Mouse (Mus musculus) stomach, postnatal 0 days (tissue): ENCODE measurements around the gene Myo1c.

ENCODE experiments used
- CTCF ChIP-seq: IDR thresholded peaks from 2 replicates; pipeline ENCODE4 v1.5.1; 2016; ENCODE audit warnings: antibody characterized with exemption, low read depth, mild to moderate bottlenecking, moderate library complexity
- EP300 ChIP-seq: optimal IDR thresholded peaks from 2 replicates; pipeline ENCODE3; 2016; ENCODE audit warnings: antibody characterized with exemption

DNA sequence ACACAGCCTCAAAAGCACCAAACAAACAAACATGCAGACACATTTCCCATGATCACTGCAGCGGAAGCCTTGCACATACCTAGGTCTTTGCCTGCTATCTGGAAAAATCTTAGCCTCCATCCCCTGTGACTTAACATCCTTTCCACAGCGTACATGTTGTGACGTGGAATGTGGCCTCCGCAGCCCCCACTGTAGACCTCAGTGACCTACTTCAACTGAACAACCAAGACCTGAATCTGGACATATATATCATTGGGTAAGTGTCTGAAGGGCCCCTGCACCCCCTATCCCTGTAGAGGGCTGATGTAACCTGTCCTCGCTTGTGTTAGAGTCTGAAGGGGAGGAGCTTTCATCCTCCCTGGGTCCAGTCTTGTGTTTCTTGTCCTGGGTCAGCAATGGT lies 17.4 kb upstream of the Myo1c start:
- TF ChIP-seq CTCF (no peak), EP300 (no peak)
